Mouse (Mus musculus) G1E (cell line): Measurements from ENCODE around the gene Samd8.

Source experiments
- CTCF ChIP-seq: IDR thresholded peaks from 2 replicates; pipeline ENCODE4 v1.5.1; 2012; ENCODE audit warnings: low read depth, low read length, inconsistent platforms, mixed read lengths
- GATA1 ChIP-seq: IDR thresholded peaks from 2 replicates; pipeline ENCODE4 v1.6.1; 2012; ENCODE audit warnings: borderline replicate concordance, low read length, inconsistent platforms, mixed read lengths

- TF ChIP-seq CTCF, result no peak
- TF ChIP-seq GATA1, result no peak
Observed at GRCm38 (mm10) chr14:21719646-21720383, 30.5 kb upstream of the Samd8 start.
